Mouse (Mus musculus) ES-E14 (cell line): ENCODE measurements around the gene Hectd3.

ENCODE experiments used
- HCFC1 ChIP-seq: IDR thresholded peaks from 2 replicates; pipeline ENCODE4 v1.6.1; 2012; ENCODE audit warnings: low read length, inconsistent platforms, borderline replicate concordance; ENCODE audit not compliant: insufficient read depth
- MAFK ChIP-seq: IDR thresholded peaks from 2 replicates; pipeline ENCODE4 v1.6.1; 2014; ENCODE audit warnings: mild to moderate bottlenecking, low read depth, low read length, inconsistent platforms; ENCODE audit not compliant: insufficient read depth
- ZC3H11A ChIP-seq: IDR thresholded peaks from 2 replicates; pipeline ENCODE4 v1.6.1; 2012; ENCODE audit warnings: low read depth, mild to moderate bottlenecking, inconsistent platforms, low read length, borderline replicate concordance
- ZNF384 ChIP-seq: IDR thresholded peaks from 2 replicates; pipeline ENCODE4 v1.6.1; 2012; ENCODE audit warnings: low read depth, low read length, inconsistent platforms

DNA sequence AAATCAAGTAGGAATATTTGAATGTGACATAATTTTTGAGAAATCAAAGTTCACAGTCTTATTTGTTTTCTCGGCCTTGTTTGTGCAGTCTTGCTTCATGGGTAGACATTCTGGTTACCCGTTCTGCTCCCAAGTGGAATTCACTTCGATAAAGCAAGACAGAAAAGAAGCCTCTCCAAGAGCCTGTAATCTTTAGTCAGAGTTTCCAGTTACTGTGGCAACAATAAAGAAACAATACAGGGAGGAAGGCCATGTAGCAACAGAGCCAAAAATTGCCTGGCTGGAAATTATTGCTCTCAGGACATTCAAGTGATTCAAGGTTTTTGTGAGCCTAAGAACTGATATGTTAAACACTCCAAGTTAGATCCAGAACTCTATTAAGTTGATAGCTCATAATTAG, 53.7 kb downstream of the Hectd3 start:
- TF ChIP-seq MAFK (no peak), ZC3H11A (no peak), HCFC1 (no peak), ZNF384 (no peak)
